Mouse (Mus musculus): Measurements from ENCODE around the gene Pik3ap1. TPM values are rescaled to one million over a fixed set of nuclear protein-coding genes. Genes with fewer than 3 reads are reported as not detected.

The Pik3ap1 gene
- polyA plus RNA-seq, 1 experiment from 2014 or later = 2.0 TPM

- Histone ChIP-seq H3K9ac (replicated peaks; ENCODE audit: low read depth, low read length) (no peak overlapping the region), H3K27me3 (replicated peaks; ENCODE audit: control insufficient read depth, insufficient read depth, low read length) (no peaks in the 10 kb centered on the region), H3K27ac (ENCODE audit: low read length) (no peak overlapping the region), H3K9me3 (ENCODE audit: control insufficient read depth, low read length) (no peaks in the 10 kb centered on the region), H3K4me1 (replicated peaks; ENCODE audit: control insufficient read depth, insufficient read depth, low read length) (0 out of 2 replicates have a peak, but pooled peaks cover 3% of the 10 kb centered on the region), H3K4me3 (replicated peaks; ENCODE audit: low read length) (no peak overlapping the region), H3K4me2 (ENCODE audit: low read length) (no peak overlapping the region), H3K36me3 (ENCODE audit: control insufficient read depth, insufficient read depth) (no peaks in the 10 kb centered on the region)
- ATAC-seq = no peak
- 80% methylated on average over 5 of the region's 5 CpGs for WGBS
Measured at GRCm38 (mm10) chr19:41341677-41342076, 43.2 kb downstream of the Pik3ap1 start.

GRCm38 (mm10) chr19:41339020-41339836, 45.7 kb downstream of the Pik3ap1 start:
- Histone ChIP-seq H3K9ac (replicated peaks; ENCODE audit: low read depth, low read length) (no peak overlapping the region), H3K4me2 (ENCODE audit: low read length) (no peak overlapping the region), H3K4me3 (replicated peaks; ENCODE audit: low read length) (no peak overlapping the region), H3K36me3 (ENCODE audit: control insufficient read depth, insufficient read depth) (no peaks in the 10 kb centered on the region), H3K27ac (ENCODE audit: low read length) (no peak overlapping the region), H3K9me3 (ENCODE audit: control insufficient read depth, low read length) (no peaks in the 10 kb centered on the region), H3K4me1 (replicated peaks; ENCODE audit: control insufficient read depth, insufficient read depth, low read length) (no peaks in the 10 kb centered on the region), H3K27me3 (replicated peaks; ENCODE audit: control insufficient read depth, insufficient read depth, low read length) (no peaks in the 10 kb centered on the region)
- WGBS = 82% methylated on average over 21 of the region's 21 CpGs
- ATAC-seq = no peak

GRCm38 (mm10) chr19:41338379-41338778, 46.5 kb downstream of the Pik3ap1 start:
- no peak for ATAC-seq
- WGBS = 86% methylated on average over 6 of the region's 6 CpGs
- H3K36me3 ChIP-seq (ENCODE audit: control insufficient read depth, insufficient read depth) = no peaks in the 10 kb centered on the region

GRCm38 (mm10) chr19:41335721-41336120, 49.2 kb downstream of the Pik3ap1 start:
- Histone ChIP-seq H3K9me3 (ENCODE audit: control insufficient read depth, low read length) (no peaks in the 10 kb centered on the region), H3K4me3 (replicated peaks; ENCODE audit: low read length) (no peak overlapping the region), H3K36me3 (ENCODE audit: control insufficient read depth, insufficient read depth) (no peaks in the 10 kb centered on the region), H3K4me1 (replicated peaks; ENCODE audit: control insufficient read depth, insufficient read depth, low read length) (no peaks in the 10 kb centered on the region), H3K27ac (ENCODE audit: low read length) (no peak overlapping the region), H3K9ac (replicated peaks; ENCODE audit: low read depth, low read length) (no peak overlapping the region), H3K4me2 (ENCODE audit: low read length) (no peak overlapping the region), H3K27me3 (replicated peaks; ENCODE audit: control insufficient read depth, insufficient read depth, low read length) (no peaks in the 10 kb centered on the region)
- ATAC-seq = no peak
- 86% methylated on average over 3 of the region's 3 CpGs for WGBS

More at GRCm38 (mm10) chr19:41338379-41338778, 46.5 kb downstream of the Pik3ap1 start:
- no peak overlapping the region for H3K9ac ChIP-seq (replicated peaks; ENCODE audit: low read depth, low read length)
- no peaks in the 10 kb centered on the region for H3K27me3 ChIP-seq (replicated peaks; ENCODE audit: control insufficient read depth, insufficient read depth, low read length)
- no peak overlapping the region for H3K4me3 ChIP-seq (replicated peaks; ENCODE audit: low read length)
- no peaks in the 10 kb centered on the region for H3K4me1 ChIP-seq (replicated peaks; ENCODE audit: control insufficient read depth, insufficient read depth, low read length)
- no peak overlapping the region for H3K27ac ChIP-seq (ENCODE audit: low read length)
- H3K9me3 ChIP-seq (ENCODE audit: control insufficient read depth, low read length) = no peaks in the 10 kb centered on the region
- no peak overlapping the region for H3K4me2 ChIP-seq (ENCODE audit: low read length)

- no peak for ATAC-seq
- Histone ChIP-seq H3K4me2 (ENCODE audit: low read length) (no peak overlapping the region), H3K4me3 (replicated peaks; ENCODE audit: low read length) (no peak overlapping the region), H3K9ac (replicated peaks; ENCODE audit: low read depth, low read length) (no peak overlapping the region), H3K27ac (ENCODE audit: low read length) (no peak overlapping the region), H3K27me3 (replicated peaks; ENCODE audit: control insufficient read depth, insufficient read depth, low read length) (no peaks in the 10 kb centered on the region), H3K9me3 (ENCODE audit: control insufficient read depth, low read length) (no peaks in the 10 kb centered on the region), H3K4me1 (replicated peaks; ENCODE audit: control insufficient read depth, insufficient read depth, low read length) (no peaks in the 10 kb centered on the region), H3K36me3 (ENCODE audit: control insufficient read depth, insufficient read depth) (no peaks in the 10 kb centered on the region)
- 90% methylated on average over 8 of the region's 8 CpGs for WGBS
Measured at GRCm38 (mm10) chr19:41332986-41333385, 51.9 kb downstream of the Pik3ap1 start.

GRCm38 (mm10) chr19:41332228-41332627, 52.7 kb downstream of the Pik3ap1 start:
- H3K9me3 ChIP-seq (ENCODE audit: control insufficient read depth, low read length) = no peaks in the 10 kb centered on the region
- H3K36me3 ChIP-seq (ENCODE audit: control insufficient read depth, insufficient read depth) = no peaks in the 10 kb centered on the region
- no peak overlapping the region for H3K4me3 ChIP-seq (replicated peaks; ENCODE audit: low read length)
- no peak overlapping the region for H3K27ac ChIP-seq (ENCODE audit: low read length)
- ATAC-seq = no peak
- H3K27me3 ChIP-seq (replicated peaks; ENCODE audit: control insufficient read depth, insufficient read depth, low read length) = no peaks in the 10 kb centered on the region
- WGBS = 92% methylated on average over 12 of the region's 12 CpGs
- no peak overlapping the region for H3K9ac ChIP-seq (replicated peaks; ENCODE audit: low read depth, low read length)
- no peaks in the 10 kb centered on the region for H3K4me1 ChIP-seq (replicated peaks; ENCODE audit: control insufficient read depth, insufficient read depth, low read length)
- no peak overlapping the region for H3K4me2 ChIP-seq (ENCODE audit: low read length)

GRCm38 (mm10) chr19:41330401-41330800, 54.5 kb downstream of the Pik3ap1 start:
- no peaks in the 10 kb centered on the region for H3K4me1 ChIP-seq (replicated peaks; ENCODE audit: control insufficient read depth, insufficient read depth, low read length)
- no peaks in the 10 kb centered on the region for H3K9me3 ChIP-seq (ENCODE audit: control insufficient read depth, low read length)
- no peaks in the 10 kb centered on the region for H3K27me3 ChIP-seq (replicated peaks; ENCODE audit: control insufficient read depth, insufficient read depth, low read length)
- no peak overlapping the region for H3K27ac ChIP-seq (ENCODE audit: low read length)
- no peak overlapping the region for H3K4me3 ChIP-seq (replicated peaks; ENCODE audit: low read length)
- no peak overlapping the region for H3K4me2 ChIP-seq (ENCODE audit: low read length)
- WGBS = 77% methylated on average over 7 of the region's 7 CpGs
- ATAC-seq = no peak
- no peaks in the 10 kb centered on the region for H3K36me3 ChIP-seq (ENCODE audit: control insufficient read depth, insufficient read depth)
- H3K9ac ChIP-seq (replicated peaks; ENCODE audit: low read depth, low read length) = no peak overlapping the region

GRCm38 (mm10) chr19:41329961-41330360, 54.9 kb downstream of the Pik3ap1 start:
- Histone ChIP-seq H3K27ac (ENCODE audit: low read length) (no peak overlapping the region), H3K4me3 (replicated peaks; ENCODE audit: low read length) (no peak overlapping the region), H3K9me3 (ENCODE audit: control insufficient read depth, low read length) (no peaks in the 10 kb centered on the region), H3K36me3 (ENCODE audit: control insufficient read depth, insufficient read depth) (no peaks in the 10 kb centered on the region), H3K4me1 (replicated peaks; ENCODE audit: control insufficient read depth, insufficient read depth, low read length) (no peaks in the 10 kb centered on the region), H3K4me2 (ENCODE audit: low read length) (no peak overlapping the region), H3K27me3 (replicated peaks; ENCODE audit: control insufficient read depth, insufficient read depth, low read length) (no peaks in the 10 kb centered on the region), H3K9ac (replicated peaks; ENCODE audit: low read depth, low read length) (no peak overlapping the region)
- WGBS = 98% methylated on average over 7 of the region's 7 CpGs
- no peak for ATAC-seq

GRCm38 (mm10) chr19:41328743-41329142, 56.2 kb downstream of the Pik3ap1 start:
- Histone ChIP-seq H3K9me3 (ENCODE audit: control insufficient read depth, low read length) (no peaks in the 10 kb centered on the region), H3K9ac (replicated peaks; ENCODE audit: low read depth, low read length) (no peak overlapping the region), H3K4me2 (ENCODE audit: low read length) (no peak overlapping the region), H3K27me3 (replicated peaks; ENCODE audit: control insufficient read depth, insufficient read depth, low read length) (no peaks in the 10 kb centered on the region), H3K4me3 (replicated peaks; ENCODE audit: low read length) (no peak overlapping the region), H3K36me3 (ENCODE audit: control insufficient read depth, insufficient read depth) (no peaks in the 10 kb centered on the region), H3K27ac (ENCODE audit: low read length) (no peak overlapping the region), H3K4me1 (replicated peaks; ENCODE audit: control insufficient read depth, insufficient read depth, low read length) (no peaks in the 10 kb centered on the region)
- WGBS = 80% methylated on average over 9 of the region's 9 CpGs
- no peak for ATAC-seq

Measured in forebrain, embryonic 16.5 days (tissue).